Mouse (Mus musculus) frontal cortex, postnatal 25 days (tissue): ENCODE results near the gene Vmn2r88.
"Not testable (repeated sequence)": the region's sequence is repeated elsewhere in the genome, so short reads cannot be mapped to it uniquely, and the experiment has no call there.

Experiments used
- DNase-seq, 2 experiments: peaks; one replicate each; pipeline ENCODE4 v3.0.0; 2022; ENCODE audit warnings: low spot score in 2 of 2

Vmn2r88 gene

GRCm38 (mm10) chr14:51410520-51410919, at the start of gene Vmn2r88:
Gene Vmn2r88 (plus strand): TSS chr14:51410820.
- no peak for DNase-seq

DNA sequence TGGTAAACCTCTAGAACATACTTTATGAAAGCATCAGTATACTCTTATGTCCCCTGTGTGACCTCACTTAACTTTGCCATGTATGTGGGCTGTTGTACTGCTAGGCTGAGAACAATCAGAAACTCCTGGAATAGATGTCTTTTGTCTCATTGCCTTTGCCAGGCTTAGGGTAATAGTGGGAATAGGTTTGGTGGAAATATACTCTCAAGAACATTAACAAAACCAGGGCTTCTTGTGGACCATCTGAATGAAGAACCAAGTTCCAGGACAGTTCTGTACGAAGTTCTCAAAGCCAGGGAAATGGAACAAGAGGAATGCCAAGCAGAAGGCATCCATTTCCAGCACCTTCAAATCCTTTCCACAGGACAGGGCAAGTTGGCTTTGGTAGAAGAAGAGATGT, 49.2 kb upstream of the Vmn2r88 start, which contains the start of gene Gm7247:
Gene Gm7247, plus strand, starts transcription at position 301 of the 400 bp plus-strand sequence.
- no peak for DNase-seq

DNA sequence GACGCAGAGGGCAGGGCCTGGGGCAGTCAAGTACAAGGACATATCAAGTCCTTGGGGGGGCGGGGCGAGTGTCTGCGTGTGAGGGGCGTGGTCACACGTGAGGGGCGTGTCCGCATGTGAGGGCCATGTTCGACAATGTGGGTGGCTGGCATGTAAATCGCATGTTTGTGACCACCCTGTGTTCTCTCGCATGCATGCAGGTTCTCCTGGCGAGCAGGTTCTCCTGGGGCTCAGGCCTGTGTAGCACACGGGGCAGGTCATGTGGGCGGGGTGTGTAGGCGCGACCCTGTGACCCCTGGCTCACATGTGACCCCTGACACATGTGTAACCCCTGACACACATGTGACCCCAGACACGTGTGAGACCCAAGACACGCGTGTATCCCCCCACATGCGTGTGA, 27.8 kb upstream of the Vmn2r88 start:
- DNase-seq: no peak

DNA sequence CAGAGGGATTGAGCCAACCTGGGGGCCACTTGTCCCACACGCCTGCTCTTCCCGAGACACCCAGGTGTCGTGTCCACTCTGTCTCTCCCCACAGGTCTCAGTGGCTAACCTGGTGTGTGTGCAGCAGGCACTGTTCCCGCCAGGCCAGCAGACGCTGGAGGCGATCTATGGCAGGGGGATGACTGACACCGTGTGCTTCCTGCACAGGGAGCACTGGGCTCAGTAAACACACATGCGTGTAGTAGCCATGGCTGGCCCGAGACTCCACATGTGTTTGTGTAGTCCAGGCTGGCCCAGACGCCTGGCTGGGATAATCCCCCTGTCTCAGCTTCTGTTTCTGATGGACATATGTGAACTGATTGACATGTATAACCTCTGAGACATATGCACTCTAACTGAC, 26.3 kb upstream of the Vmn2r88 start:
- no peak for DNase-seq

GRCm38 (mm10) chr14:51385741-51386140, 24.9 kb upstream of the Vmn2r88 start:
- DNase-seq: no peak

DNA sequence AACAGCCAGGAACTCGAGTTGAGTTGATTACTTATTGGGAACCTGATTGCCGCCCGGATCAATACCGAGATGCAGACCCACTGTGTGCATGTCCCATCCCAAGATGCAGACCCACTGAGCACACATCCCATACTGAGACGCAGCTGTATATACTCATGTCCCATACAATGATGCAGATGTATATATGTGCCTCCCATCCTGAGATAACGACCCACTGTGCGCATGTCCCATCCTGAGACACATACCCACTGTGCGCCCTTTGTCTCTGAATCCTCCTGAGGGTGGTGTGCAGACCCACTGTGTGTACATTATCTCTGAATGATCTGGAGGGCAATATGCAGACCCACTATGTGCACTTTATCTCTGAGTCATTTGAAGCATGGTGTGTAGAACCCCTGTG, 22.9 kb upstream of the Vmn2r88 start:
- DNase-seq: no peak

- DNase-seq: no peak
Observed at GRCm38 (mm10) chr14:51388222-51388621, 22.4 kb upstream of the Vmn2r88 start.

- DNase-seq: no peak
Observed at GRCm38 (mm10) chr14:51423885-51424284, 13.3 kb downstream of the Vmn2r88 start.

- DNase-seq: not testable (repeated sequence)
Observed at GRCm38 (mm10) chr14:51430138-51430537, 19.5 kb downstream of the Vmn2r88 start.

- DNase-seq: no peak
Observed at GRCm38 (mm10) chr14:51434546-51434945, 23.9 kb downstream of the Vmn2r88 start.

DNA sequence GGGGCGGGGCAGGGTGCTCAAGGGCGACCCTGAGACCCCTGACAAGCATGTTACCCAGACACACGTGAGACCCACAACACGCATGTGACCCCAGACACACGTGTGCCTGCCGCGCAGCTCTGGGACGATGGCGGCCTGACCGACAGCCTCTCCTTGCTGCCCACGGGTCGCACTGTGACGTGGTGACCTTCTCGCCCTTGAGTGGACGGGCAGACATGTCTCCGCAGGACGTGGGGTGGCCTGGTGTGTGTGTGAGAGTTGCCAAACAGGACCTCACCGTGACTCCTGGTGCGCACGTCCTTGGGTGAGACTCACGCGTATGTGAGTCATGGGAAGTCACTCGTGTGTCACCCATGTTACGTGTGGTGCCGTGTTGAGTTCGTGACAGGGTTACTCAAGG, 24.4 kb downstream of the Vmn2r88 start:
- DNase-seq: no peak

DNA sequence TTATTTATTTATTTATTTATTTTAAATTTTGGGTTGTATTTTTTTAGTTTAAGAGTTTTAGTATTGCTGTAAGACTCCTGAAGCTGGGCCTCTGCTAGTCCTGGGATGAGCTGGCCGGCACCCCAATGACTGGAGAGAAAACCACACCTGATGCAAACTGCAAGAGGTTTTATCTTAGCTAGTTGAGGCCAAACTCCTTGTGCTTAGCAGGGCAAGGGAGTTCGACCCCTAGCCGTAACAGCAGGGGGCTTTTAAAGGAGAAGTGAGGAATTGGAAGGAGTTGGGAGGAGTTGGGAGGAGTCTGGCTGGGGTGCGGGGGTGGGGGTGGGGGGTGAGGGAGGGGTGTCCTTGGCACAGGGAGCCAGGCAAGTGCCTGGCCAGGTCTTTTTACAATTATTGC, 28.3 kb downstream of the Vmn2r88 start:
- no peak for DNase-seq

- DNase-seq: not testable (repeated sequence)
Observed at GRCm38 (mm10) chr14:51451557-51451956, 40.9 kb downstream of the Vmn2r88 start, which contains the start of gene Vmn2r89. Gene Vmn2r89 (plus strand): TSS chr14:51451857.
